ENCODE assay signal across 1 mouse cellular context in genomic region chr9:62819910-62820309, GRCm38 (mm10). TPM values are rescaled to one million over a fixed set of nuclear protein-coding genes. Genes with fewer than 3 reads are reported as not detected.
"Had no signal": no experiment of that assay in that cellular context is flagged by ENCODE, and none has a peak within 500 bp of the region (broad histone marks: within the 10 kb centered on the region; RNA-seq: fewer than 3 reads in every experiment).

No protein-coding gene starts in this region.

RNA-seq across cellular contexts. Expression of gene Calml4, which starts 38.0 kb away (rescaled TPM):
- total RNA-seq: left cerebral cortex, adult 18-20 months had no signal
